Mouse (Mus musculus) kidney, adult 2 months (tissue): ENCODE measurements around the gene Dhcr24.

Experiments used
- CTCF ChIP-seq: fragments of 200-500 bp; conservative IDR thresholded peaks from 2 replicates; pipeline ENCODE4 v1.5.1; 2011; ENCODE audit warnings: low read depth, mild to moderate bottlenecking, control low read depth, low read length, moderate library complexity, mixed read lengths; ENCODE audit not compliant: insufficient read depth, insufficient read length
- POLR2A ChIP-seq: fragments of 200-500 bp; IDR thresholded peaks from one replicate; pipeline ENCODE4 v1.6.1; 2011; ENCODE audit warnings: low read depth, low read length, control low read depth

DNA sequence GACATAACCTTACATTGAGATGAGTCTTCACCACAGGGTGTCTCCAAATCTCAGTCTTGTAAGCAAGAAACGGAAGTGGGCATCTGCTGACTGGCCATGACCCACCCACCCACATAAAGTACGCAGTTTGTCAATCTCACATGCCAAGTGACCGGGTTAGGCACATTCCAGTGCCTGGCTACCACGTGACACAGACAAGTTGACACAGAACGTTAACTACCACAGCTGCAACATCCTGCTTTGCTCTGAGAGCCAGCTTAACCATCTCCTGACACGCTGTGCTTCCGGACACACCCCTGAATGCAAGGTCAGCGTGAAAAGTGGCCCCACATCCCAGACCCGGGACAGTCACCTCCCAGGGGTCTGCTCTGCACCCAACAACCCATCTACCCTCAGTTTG, 29.3 kb downstream of the Dhcr24 start:
- TF ChIP-seq CTCF (no peak), POLR2A (no peak)
